Mouse (Mus musculus) liver, embryonic 12.5 days (tissue): Measurements from ENCODE around the gene Epb42. TPM values are rescaled to one million over a fixed set of nuclear protein-coding genes. Genes with fewer than 3 reads are reported as not detected.

ENCODE experiments used
- ATAC-seq: fragments of 200-750 bp; cut with Nextera tagmentation; 2 replicates; pipeline ENCODE4 v1.8.0; 2017; ENCODE audit warnings: moderate number of reproducible peaks, mild to moderate bottlenecking, moderate library complexity
- H3K27ac ChIP-seq: fragments of 300-500 bp; sonication (generic); 2 replicates; pipeline ENCODE4 v1.5.1; 2016; ENCODE audit warnings: mild to moderate bottlenecking
- H3K27me3 ChIP-seq: fragments of 300-500 bp; sonication (generic); replicated peaks from 2 replicates; pipeline ENCODE4 v1.6.1; 2016; ENCODE audit warnings: mild to moderate bottlenecking, moderate library complexity
- H3K36me3 ChIP-seq: fragments of 300-500 bp; sonication (generic); 2 replicates; pipeline ENCODE4 v1.6.1; 2016; ENCODE audit warnings: mild to moderate bottlenecking, moderate library complexity
- H3K4me1 ChIP-seq: fragments of 300-500 bp; sonication (generic); 2 replicates; pipeline ENCODE4 v1.6.1; 2016
- H3K4me2 ChIP-seq: fragments of 300-500 bp; sonication (generic); 2 replicates; pipeline ENCODE4 v1.6.1; 2016; ENCODE audit warnings: mild to moderate bottlenecking, moderate library complexity
- H3K4me3 ChIP-seq: fragments of 300-500 bp; sonication (generic); 2 replicates; pipeline ENCODE4 v1.5.1; 2016; ENCODE audit warnings: mild to moderate bottlenecking, moderate library complexity
- H3K9ac ChIP-seq: fragments of 300-500 bp; sonication (generic); 2 replicates; pipeline ENCODE4 v1.6.1; 2016; ENCODE audit warnings: mild to moderate bottlenecking, moderate library complexity
- H3K9me3 ChIP-seq: fragments of 300-500 bp; sonication (generic); replicated peaks from 2 replicates; pipeline ENCODE4 v1.6.1; 2016; ENCODE audit warnings: mild to moderate bottlenecking, moderate library complexity
- WGBS: fragments of 180-500 bp; shearing (Covaris S2); methylation state at CpG from one replicate; pipeline ENCODE4 v1.1.7; 2016; ENCODE audit not compliant: insufficient replicate concordance; 5-methylcytosine and 5-hydroxymethylcytosine counted together
- polyA plus RNA-seq: library from polyadenylated mRNA; unstranded; fragments of >200 nt; fragmentation: Nextera tagmentation; extraction: Ambion mirVana; gene quantifications from 2 replicates; pipeline ENCODE4 v1.2.1, GENCODE M21; 2016

Gene Epb42
- polyA plus RNA-seq = 171 and 179 TPM in 2 replicates

DNA sequence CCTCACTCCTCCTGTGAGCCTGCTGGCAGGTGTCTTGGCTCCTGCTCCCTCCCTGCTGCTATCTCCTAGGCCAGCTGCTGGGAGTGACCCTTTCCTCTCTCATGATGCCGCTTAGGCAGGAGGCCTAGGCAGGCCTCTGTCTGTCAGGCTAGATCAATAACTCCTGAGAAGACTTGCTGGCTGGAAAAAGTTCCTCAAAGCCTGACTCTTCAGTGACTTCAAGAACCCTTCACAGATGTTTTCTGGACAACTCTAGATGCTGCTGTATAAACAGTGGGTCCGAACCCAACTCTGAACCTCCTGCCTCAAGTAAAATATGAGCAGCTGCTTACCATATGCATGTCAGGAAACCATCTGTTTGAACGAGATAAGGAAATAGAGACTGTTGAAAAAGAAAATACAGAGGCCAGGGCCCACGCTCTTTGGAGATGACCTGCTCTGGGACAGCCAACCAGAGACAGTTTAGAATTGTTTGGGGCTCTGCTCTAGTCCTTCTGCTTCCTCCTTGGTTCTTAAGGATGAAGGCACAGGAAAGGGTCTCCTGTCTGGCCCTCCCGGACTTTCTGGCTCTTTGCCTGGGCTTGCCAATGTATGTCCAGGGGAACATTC lies at the start of gene Epb42:
Epb42 (minus strand) TSS at position 340 of the 609 bp plus-strand sequence.
- Histone ChIP-seq H3K4me3 (peak within 1 kb of the TSS; percentile 74), H3K36me3 (peaks cover 35% of the 10 kb centered on the region), H3K27ac (peak within 1 kb of the TSS; percentile 99), H3K9me3 (no peaks in the 10 kb centered on the region), H3K9ac (peak within 1 kb of the TSS; percentile 81), H3K4me1 (peaks cover 50% of the 10 kb centered on the region), H3K27me3 (no peaks in the 10 kb centered on the region), H3K4me2 (peak within 1 kb of the TSS; percentile 80)
- peak; percentile 99 for ATAC-seq
- WGBS = 10% methylated on average over 5 of the region's 5 CpGs

DNA sequence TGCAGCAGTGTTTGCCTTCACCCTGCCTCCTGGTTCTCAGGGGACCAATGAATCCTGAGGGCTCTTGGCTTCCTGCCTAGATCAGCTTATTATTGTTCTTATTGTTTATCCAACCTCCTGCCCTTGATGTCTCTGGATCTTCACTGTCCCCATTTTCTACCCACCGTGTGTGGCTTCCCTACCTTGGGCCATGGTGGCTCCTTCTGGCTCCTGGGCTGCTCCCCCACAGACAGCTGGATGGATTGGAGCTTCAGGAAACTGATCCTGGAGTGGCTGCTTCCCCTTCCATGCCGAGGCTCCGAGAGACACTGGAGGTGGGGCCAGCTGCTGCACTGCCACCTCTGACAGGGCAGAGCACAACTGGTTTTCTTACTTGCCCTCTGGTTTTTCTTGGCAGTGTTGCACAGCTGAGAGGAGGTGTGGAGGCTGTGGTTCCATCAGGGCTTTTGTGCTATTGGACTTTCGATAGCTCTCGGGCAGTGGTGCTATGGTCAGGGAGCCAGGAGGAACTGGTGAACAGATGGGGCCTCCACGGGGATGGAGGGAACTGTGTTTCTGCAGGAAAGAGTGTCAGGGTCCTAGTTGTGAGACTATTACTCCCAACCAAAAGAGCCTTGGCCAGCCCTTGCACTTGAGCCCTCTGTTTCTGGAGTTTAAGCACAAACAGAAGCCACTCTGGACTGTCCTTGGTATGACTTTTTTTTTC lies 48.8 kb upstream of the Epb42 start, which contains the start of gene Tgm5:
Tgm5 (minus strand) TSS at position 362 of the 706 bp plus-strand sequence.
- Histone ChIP-seq H3K27ac (no peak within 1 kb of the TSS), H3K4me2 (no peak within 1 kb of the TSS), H3K9ac (no peak within 1 kb of the TSS), H3K27me3 (peaks cover 3% of the 10 kb centered on the region; the same call in 1 of the 2 replicates), H3K36me3 (no peaks in the 10 kb centered on the region), H3K4me3 (no peak within 1 kb of the TSS), H3K9me3 (no peaks in the 10 kb centered on the region), H3K4me1 (no peaks in the 10 kb centered on the region)
- WGBS = 31% methylated on average over 6 of the region's 6 CpGs
- no peak for ATAC-seq

DNA sequence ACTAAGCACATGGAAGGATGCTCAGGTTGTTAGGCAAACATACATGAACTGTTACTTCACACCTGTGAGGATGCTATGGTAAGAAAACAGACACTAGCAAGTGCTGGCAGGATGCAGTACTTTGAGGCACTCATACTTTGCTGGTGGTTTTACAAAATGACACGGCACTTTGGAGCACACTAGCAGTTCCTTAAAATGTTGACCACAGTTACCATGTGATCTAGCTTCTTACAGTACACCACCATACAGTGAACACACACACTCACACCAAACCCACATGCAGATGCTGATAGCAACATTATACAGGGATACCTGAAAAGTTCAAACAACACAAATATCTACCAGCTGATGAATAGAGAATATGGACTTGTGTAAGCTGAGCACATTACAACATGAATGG lies 45.8 kb upstream of the Epb42 start:
- no peak for ATAC-seq
- WGBS = 15% methylated on average over 1 of the region's 1 CpGs

DNA sequence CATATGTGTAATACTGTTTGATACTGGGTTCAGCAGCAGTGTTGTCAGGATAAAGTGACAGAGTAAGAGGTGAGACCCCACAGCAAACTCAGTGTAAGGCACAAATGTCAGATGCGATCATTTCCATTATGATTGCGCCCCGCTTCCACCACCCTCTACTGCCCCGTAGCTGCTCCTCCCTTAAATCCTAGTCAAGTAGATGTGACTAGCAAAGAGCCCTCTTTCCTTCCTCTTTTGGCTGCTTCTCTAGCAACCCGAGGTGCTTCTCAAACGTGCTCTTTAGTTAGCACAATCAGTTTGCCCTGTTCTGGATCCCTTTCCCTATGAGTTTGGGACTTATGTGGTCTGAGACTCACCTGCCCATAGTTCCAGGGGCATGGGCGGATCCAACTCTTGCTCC lies 37.9 kb upstream of the Epb42 start:
- Histone ChIP-seq H3K4me3 (no peak overlapping the region), H3K4me2 (no peak overlapping the region), H3K9ac (no peak overlapping the region), H3K4me1 (no peaks in the 10 kb centered on the region), H3K27ac (no peak overlapping the region), H3K36me3 (no peaks in the 10 kb centered on the region), H3K9me3 (no peaks in the 10 kb centered on the region), H3K27me3 (peaks cover 4% of the 10 kb centered on the region; the same call in 1 of the 2 replicates)
- ATAC-seq = no peak
- WGBS = 50% methylated on average over 7 of the region's 7 CpGs

More for the DNA sequence above, 45.8 kb upstream of the Epb42 start:
- Histone ChIP-seq H3K4me2 (no peak overlapping the region), H3K4me1 (no peaks in the 10 kb centered on the region), H3K27me3 (peaks cover 3% of the 10 kb centered on the region; the same call in 1 of the 2 replicates), H3K36me3 (no peaks in the 10 kb centered on the region), H3K4me3 (no peak overlapping the region), H3K9me3 (no peaks in the 10 kb centered on the region), H3K27ac (no peak overlapping the region), H3K9ac (no peak overlapping the region)

DNA sequence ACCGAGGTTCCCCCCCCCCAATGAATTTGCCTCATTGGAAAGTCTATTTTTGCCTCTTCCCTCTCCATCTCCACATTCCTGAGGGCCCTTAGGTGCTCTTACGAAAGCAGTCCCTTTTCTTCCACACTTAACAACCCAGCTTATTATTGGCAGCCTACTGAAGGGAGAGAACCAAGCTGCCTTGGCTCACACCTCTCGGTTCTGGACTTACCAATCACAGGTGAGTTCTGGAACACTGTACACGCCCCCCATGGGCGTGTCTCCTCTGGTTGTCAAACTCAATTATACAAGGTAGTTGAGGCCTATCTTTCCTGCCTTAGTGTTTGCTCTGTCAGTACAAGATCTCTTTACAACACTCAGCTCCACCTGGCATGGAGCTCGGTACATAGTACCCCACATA lies 35.0 kb upstream of the Epb42 start:
- no peaks in the 10 kb centered on the region for H3K4me1 ChIP-seq

DNA sequence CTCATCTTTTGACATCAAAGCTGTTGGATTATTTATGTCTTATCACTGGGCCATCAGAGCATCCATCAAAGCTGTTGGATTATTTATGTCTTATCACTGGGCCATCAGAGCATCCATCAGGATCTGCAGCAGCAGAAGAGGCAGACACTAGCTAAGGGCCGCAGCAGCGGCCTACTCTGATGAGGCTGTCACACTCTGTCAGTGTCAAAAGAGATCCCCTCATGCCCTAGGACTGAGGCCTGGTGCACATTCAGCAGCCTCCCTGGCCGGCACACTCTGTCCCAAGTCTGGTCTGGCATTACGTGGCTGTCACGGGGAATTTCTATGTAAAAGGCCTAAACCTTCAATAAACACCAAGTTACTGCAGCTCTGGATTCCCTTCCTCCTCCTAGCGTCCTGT lies 32.6 kb upstream of the Epb42 start:
- H3K4me2 ChIP-seq = no peak overlapping the region
- no peak overlapping the region for H3K27ac ChIP-seq
- H3K36me3 ChIP-seq = no peaks in the 10 kb centered on the region
- no peak for ATAC-seq
- no peak overlapping the region for H3K4me3 ChIP-seq
- H3K4me1 ChIP-seq = no peaks in the 10 kb centered on the region
- WGBS = 75% methylated on average over 6 of the region's 6 CpGs
- no peaks in the 10 kb centered on the region for H3K9me3 ChIP-seq
- H3K27me3 ChIP-seq = peaks cover under 1% of the 10 kb centered on the region; the same call in 1 of the 2 replicates
- no peak overlapping the region for H3K9ac ChIP-seq

More for the DNA sequence above, 35.0 kb upstream of the Epb42 start:
- no peak overlapping the region for H3K4me2 ChIP-seq
- H3K4me3 ChIP-seq = no peak overlapping the region
- H3K9ac ChIP-seq = no peak overlapping the region
- no peak for ATAC-seq
- H3K27me3 ChIP-seq = peaks cover 4% of the 10 kb centered on the region; the same call in 1 of the 2 replicates
- no peak overlapping the region for H3K27ac ChIP-seq
- H3K36me3 ChIP-seq = no peaks in the 10 kb centered on the region
- 70% methylated on average over 6 of the region's 6 CpGs for WGBS
- H3K9me3 ChIP-seq = no peaks in the 10 kb centered on the region

DNA sequence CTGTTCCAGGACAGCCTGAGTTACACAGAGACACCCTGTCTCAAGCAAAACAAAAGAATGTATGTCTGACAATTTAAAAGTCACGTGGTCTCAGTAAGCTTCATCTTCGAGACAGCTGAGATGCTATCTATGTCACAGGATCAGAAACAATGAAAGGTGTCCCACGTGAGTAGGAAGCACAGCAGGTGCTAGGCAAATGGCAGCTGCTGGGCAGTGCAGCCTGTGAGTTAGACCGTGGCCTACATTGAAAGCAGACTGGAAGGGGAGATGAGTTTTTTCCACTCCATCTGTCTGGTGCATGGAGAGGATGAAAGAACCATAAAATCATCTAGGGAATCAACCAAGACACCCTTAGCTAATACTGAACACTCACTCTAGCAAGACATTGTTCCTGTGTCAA lies 30.2 kb upstream of the Epb42 start:
- H3K27me3 ChIP-seq = no peaks in the 10 kb centered on the region
- no peaks in the 10 kb centered on the region for H3K9me3 ChIP-seq
- H3K27ac ChIP-seq = no peak overlapping the region
- no peak overlapping the region for H3K4me2 ChIP-seq
- 43% methylated on average over 4 of the region's 4 CpGs for WGBS
- H3K9ac ChIP-seq = no peak overlapping the region
- ATAC-seq = no peak
- no peaks in the 10 kb centered on the region for H3K4me1 ChIP-seq
- H3K36me3 ChIP-seq = no peaks in the 10 kb centered on the region
- no peak overlapping the region for H3K4me3 ChIP-seq

DNA sequence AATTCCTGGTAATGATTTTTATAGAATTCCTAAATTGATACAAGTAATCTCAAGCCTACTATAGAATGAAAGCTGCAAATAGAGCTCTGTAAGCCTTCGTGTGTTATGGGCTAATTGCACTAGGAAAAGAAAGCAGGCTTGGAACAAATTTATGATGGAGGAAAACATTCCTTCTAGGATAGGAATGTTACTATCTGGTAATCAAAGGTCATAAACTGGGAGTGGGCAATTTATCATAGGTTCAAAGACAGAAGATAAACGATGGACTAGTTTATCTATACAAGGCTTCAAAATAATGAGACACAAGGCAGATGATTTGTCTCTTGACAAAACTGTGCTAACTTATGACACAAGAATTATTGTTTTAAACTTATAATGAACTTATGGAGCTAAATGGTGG lies 24.4 kb upstream of the Epb42 start:
- peaks cover 3% of the 10 kb centered on the region for H3K4me1 ChIP-seq
- no peak overlapping the region for H3K27ac ChIP-seq
- H3K9me3 ChIP-seq = no peaks in the 10 kb centered on the region
- no peak for ATAC-seq
- no peak overlapping the region for H3K4me2 ChIP-seq
- H3K36me3 ChIP-seq = no peaks in the 10 kb centered on the region
- no peak overlapping the region for H3K9ac ChIP-seq
- no peaks in the 10 kb centered on the region for H3K27me3 ChIP-seq
- no peak overlapping the region for H3K4me3 ChIP-seq
- 68% methylated on average over 2 of the region's 2 CpGs for WGBS

DNA sequence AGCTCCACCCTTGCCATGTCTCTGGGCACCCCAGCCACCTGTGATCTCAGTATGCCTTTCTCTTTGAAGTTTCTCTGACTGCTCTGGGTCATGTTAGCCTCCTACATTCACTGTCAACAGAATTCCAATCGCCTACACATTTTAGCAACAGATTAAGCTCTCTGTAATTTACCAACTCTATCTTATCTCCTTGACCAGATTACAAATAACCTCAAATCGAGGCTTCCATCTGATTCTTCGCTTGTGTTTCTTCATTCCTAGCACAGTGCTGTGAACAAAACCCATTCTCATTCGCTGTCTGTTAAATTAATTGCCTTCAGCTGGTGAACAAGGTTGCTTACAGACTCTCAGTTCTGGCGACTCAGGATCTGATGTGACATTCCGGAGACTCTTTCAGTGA lies 21.1 kb upstream of the Epb42 start:
- H3K27ac ChIP-seq = no peak overlapping the region
- H3K27me3 ChIP-seq = 0 out of 2 replicates have a peak, but pooled peaks cover 3% of the 10 kb centered on the region
- peaks cover 26% of the 10 kb centered on the region for H3K4me1 ChIP-seq
- ATAC-seq = no peak
- H3K36me3 ChIP-seq = no peaks in the 10 kb centered on the region
- H3K4me2 ChIP-seq = no peak overlapping the region
- WGBS = 46% methylated on average over 6 of the region's 6 CpGs
- H3K4me3 ChIP-seq = no peak overlapping the region
- H3K9me3 ChIP-seq = no peaks in the 10 kb centered on the region
- H3K9ac ChIP-seq = no peak overlapping the region

DNA sequence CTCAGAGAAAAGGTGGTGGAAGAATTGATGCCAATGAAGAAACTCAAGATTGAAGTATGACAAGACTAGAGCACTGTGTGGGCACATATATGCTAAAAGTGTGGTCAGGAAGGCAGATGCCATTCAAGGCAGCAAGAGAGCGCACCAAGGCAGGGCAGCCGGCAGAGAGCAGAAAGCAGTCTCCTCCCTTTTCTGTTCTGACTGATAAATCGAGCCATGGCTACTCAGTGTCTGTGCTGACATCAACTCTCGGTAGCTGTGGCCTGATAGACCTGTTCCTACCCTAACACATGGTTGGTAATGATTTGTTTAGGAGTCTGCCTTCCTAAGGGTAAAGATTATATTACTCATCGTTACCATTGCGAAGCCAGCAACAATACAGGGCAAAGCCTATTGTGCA lies 19.0 kb upstream of the Epb42 start:
- H3K4me1 ChIP-seq = peaks cover 26% of the 10 kb centered on the region
- 0 out of 2 replicates have a peak, but pooled peaks cover 3% of the 10 kb centered on the region for H3K27me3 ChIP-seq
- 50% methylated on average over 6 of the region's 6 CpGs for WGBS
- no peaks in the 10 kb centered on the region for H3K9me3 ChIP-seq
- H3K9ac ChIP-seq = no peak overlapping the region; the same call in 1 of the 2 replicates
- peak; percentile 95 for ATAC-seq
- peak overlapping the region; percentile 17; the same call in 1 of the 2 replicates for H3K4me2 ChIP-seq
- H3K27ac ChIP-seq = no peak overlapping the region
- H3K4me3 ChIP-seq = no peak overlapping the region
- no peaks in the 10 kb centered on the region for H3K36me3 ChIP-seq

DNA sequence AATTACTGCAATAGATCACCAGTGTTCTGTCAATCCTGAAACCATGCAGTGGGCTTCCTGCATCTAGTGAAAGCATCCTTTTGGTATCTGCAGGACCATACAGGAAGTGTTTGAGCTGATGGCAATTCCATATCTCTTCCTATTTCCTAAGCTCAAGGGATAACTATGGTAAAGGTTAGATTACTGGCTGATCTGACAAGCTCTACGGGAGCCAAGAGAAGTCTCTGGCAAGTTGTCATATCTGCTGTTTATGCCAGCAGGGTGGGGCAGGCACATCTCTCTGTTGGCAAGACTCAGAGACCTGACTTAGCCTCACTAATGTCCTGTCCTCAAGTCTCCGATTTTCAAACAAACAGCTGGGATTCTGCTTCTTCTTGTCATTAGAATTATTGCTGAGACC lies 17.2 kb upstream of the Epb42 start:
- H3K4me2 ChIP-seq = no peak overlapping the region
- ATAC-seq = 0 out of 2 replicates have a peak, but pooled peaks have one; percentile 35

DNA sequence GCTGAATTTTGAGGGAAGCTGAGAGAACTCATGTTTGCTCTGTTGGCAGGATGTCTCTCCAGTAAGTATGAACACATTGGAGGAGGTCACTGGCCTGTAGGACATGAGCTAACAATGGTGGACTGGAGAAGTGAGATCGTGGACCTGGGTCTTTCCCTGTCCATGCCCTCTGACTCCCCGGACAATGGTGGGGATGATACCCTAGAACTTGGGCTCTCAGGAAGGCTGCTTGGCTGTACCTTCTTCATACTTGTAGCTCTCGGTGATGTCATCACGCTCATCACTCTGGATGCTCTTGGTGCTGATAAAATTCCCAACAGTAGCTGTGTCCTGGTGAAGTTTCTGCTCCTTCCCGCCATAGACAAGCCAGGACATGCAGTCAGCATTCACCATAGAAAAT lies 15.3 kb upstream of the Epb42 start:
- H3K9ac ChIP-seq = no peak overlapping the region
- 0 out of 2 replicates have a peak, but pooled peaks cover 3% of the 10 kb centered on the region for H3K27me3 ChIP-seq
- H3K36me3 ChIP-seq = no peaks in the 10 kb centered on the region
- no peak overlapping the region for H3K27ac ChIP-seq
- 65% methylated on average over 5 of the region's 5 CpGs for WGBS
- H3K4me1 ChIP-seq = peaks cover 26% of the 10 kb centered on the region
- no peak overlapping the region for H3K4me3 ChIP-seq
- no peaks in the 10 kb centered on the region for H3K9me3 ChIP-seq
- no peak overlapping the region for H3K4me2 ChIP-seq
- no peak for ATAC-seq

More for the DNA sequence above, 17.2 kb upstream of the Epb42 start:
- Histone ChIP-seq H3K4me1 (peaks cover 26% of the 10 kb centered on the region), H3K27ac (no peak overlapping the region), H3K9me3 (no peaks in the 10 kb centered on the region), H3K4me3 (no peak overlapping the region), H3K36me3 (no peaks in the 10 kb centered on the region), H3K27me3 (0 out of 2 replicates have a peak, but pooled peaks cover 3% of the 10 kb centered on the region), H3K9ac (no peak overlapping the region)
- WGBS = 22% methylated on average over 2 of the region's 2 CpGs
